Mouse (Mus musculus) adrenal gland, adult 8-10 months (tissue): ENCODE data around the gene Lifr. TPM values are rescaled to one million over a fixed set of nuclear protein-coding genes. Genes with fewer than 3 reads are reported as not detected.

Experiments used
- DNase-seq: peaks from one replicate; pipeline ENCODE4 v3.0.0; 2022
- total RNA-seq, 4 experiments: library from RNA; stranded (reverse); gene quantifications; 2 replicates each; pipeline ENCODE4 v1.2.4; 2022

The Lifr gene
- total RNA-seq, 4 experiments from 2014 or later: 44.0 to 95.8 (median 70.5) TPM

- DNase-seq: no peak
Measured at GRCm38 (mm10) chr15:7081795-7082194, 8.6 kb upstream of the Lifr start.

- DNase-seq: no peak
Measured at GRCm38 (mm10) chr15:7082901-7083300, 7.5 kb upstream of the Lifr start.

GRCm38 (mm10) chr15:7084780-7085497 lies 5.5 kb upstream of the Lifr start:
- no peak for DNase-seq

GRCm38 (mm10) chr15:7088691-7089090 lies 1.7 kb upstream of the Lifr start:
- DNase-seq: peak; percentile 13

GRCm38 (mm10) chr15:7092321-7092720 lies 1.9 kb downstream of the Lifr start:
- DNase-seq: no peak

GRCm38 (mm10) chr15:7099406-7099805 lies 9.0 kb downstream of the Lifr start:
- DNase-seq: no peak

GRCm38 (mm10) chr15:7100226-7100625 lies 9.8 kb downstream of the Lifr start:
- DNase-seq: peak; percentile 25

GRCm38 (mm10) chr15:7103051-7103450 lies 12.6 kb downstream of the Lifr start:
- no peak for DNase-seq

- DNase-seq: no peak
Measured at GRCm38 (mm10) chr15:7105224-7105623, 14.8 kb downstream of the Lifr start.

- DNase-seq: no peak
Measured at GRCm38 (mm10) chr15:7108160-7108559, 17.7 kb downstream of the Lifr start.

GRCm38 (mm10) chr15:7112227-7112907 lies 22.0 kb downstream of the Lifr start:
- DNase-seq: no peak

- no peak for DNase-seq
Measured at GRCm38 (mm10) chr15:7113906-7114305, 23.5 kb downstream of the Lifr start.

- no peak for DNase-seq
Measured at GRCm38 (mm10) chr15:7115326-7116003, 25.1 kb downstream of the Lifr start.

- DNase-seq: no peak
Measured at GRCm38 (mm10) chr15:7116216-7116615, 25.8 kb downstream of the Lifr start.

GRCm38 (mm10) chr15:7116699-7117098 lies 26.3 kb downstream of the Lifr start:
- DNase-seq: no peak

- DNase-seq: no peak
Measured at GRCm38 (mm10) chr15:7117944-7118343, 27.5 kb downstream of the Lifr start.

GRCm38 (mm10) chr15:7118849-7119248 lies 28.4 kb downstream of the Lifr start:
- DNase-seq: peak; percentile 56

GRCm38 (mm10) chr15:7119930-7120512 lies 29.6 kb downstream of the Lifr start:
- no peak for DNase-seq

- DNase-seq: no peak
Measured at GRCm38 (mm10) chr15:7123781-7124450, 33.5 kb downstream of the Lifr start.

- no peak for DNase-seq
Measured at GRCm38 (mm10) chr15:7126171-7126570, 35.8 kb downstream of the Lifr start.

- DNase-seq: no peak
Measured at GRCm38 (mm10) chr15:7128627-7129126, 38.3 kb downstream of the Lifr start.
